Mouse (Mus musculus): ENCODE data around the gene Npy. TPM values are rescaled to one million over a fixed set of nuclear protein-coding genes. Genes with fewer than 3 reads are reported as not detected.

The Npy gene
- polyA plus RNA-seq (2015; fragmentation: Nextera tagmentation; extraction: Ambion mirVana) = 3.3 and 6.5 TPM in 2 replicates

DNA sequence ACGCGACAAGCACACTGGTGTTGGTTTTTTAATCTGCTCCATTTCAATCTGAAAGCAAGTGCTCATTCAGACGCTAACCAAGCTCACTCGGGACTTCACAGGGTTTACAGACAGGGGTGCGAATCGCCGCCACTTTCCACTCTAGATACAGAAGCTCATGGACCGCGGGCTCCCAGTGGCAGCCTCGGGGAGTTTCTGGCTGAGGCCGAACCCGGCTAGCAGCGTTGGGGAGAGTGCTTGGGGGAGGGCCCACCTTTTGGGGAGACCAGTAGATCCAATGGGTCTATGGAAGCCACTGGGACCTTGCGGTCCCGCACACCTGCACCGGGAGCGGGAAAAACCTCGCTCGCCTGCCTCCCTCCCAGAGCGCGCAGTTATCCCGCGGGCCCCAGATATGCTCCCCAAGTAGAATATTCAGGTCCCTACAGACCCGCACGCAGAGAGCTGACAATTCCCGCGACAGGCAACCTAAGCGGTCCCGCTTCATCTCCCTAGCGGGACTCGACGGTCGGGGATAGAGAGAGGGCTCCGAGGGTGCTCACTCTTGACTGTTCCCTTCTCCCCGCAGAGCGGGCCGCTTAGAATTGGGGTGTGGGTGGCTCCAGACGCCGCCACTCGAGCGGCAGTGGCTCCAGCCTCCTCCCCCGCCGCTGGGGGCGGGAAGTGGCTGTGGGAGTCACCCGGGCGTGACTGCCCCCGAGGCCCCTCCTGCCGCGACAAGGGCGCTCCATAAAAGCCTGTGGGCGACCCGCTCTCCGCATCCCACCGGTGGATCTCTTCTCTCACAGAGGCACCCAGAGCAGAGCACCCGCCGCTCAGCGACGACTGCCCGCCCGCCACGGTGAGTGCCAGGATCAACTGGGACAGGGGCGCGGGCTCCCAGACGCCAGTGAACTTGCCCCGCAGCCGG lies at the start of gene Npy:
Gene Npy, plus strand, starts transcription at position 750 of the 910 bp plus-strand sequence.

